Mouse (Mus musculus): ENCODE measurements around the gene Sall4.

Sall4 gene

DNA sequence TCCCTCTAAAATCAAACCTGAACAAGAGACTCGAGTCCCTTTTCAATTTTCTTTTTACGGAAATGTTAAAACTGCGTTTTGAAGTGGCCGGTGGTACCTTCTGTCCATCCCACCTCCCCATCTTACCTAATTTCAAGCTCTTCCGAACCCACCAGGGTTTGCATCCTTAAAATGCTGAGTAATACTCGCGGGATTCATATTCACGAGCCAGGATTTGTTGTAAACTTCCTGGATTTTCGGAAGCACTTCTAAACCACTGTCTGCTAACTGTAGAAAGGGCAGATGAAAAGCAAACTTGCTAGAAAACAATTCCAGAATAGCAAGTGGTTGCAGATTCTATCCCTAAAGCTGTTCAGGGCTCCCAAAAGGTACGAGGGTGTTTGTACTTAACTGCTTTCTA lies at the start of gene Sall4:
Gene Sall4, minus strand, starts transcription at position 362 of the 400 bp plus-strand sequence.
- no peak for DNase-seq (ENCODE audit: low read depth, low spot score)

DNA sequence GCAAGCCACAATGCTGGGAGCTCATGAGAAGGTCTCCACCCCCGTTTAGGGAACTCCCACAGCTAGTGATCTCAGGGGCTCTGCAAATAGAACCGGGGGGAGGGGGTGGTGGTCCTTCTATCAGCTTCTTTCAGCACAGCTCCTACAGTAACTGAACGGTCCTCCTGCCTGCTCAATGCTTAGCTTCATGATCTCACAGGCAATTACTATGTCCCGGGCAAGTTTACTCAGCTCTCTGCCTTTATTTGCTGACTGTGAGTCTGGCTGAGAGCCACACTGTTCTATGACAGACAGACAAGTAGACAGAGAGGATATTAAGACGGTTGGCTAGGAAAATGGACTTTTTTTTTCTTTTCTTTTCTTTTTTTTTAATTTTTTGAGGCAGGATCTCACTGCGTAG lies 45.5 kb upstream of the Sall4 start:
- DNase-seq (ENCODE audit: low read depth, low spot score), result no peak

DNA sequence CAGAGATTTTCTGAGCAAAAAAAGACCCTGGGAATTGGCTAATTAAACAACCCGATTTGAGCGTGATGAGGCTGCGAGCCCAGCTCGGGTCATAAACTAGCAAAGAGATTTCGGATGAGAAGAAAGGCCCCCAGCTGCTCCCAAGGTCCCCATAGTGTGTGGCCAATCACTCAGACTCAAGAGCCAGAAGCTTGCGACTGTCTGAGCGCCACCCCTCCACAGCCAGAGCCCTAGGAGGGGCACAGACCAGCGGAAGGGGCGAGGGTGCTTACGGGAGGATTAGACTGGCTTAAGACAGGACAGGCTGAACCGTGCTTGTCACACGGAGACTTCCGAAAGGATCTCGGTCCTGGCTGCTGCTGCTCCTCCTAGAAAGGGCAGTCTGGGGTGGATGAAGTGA lies 42.2 kb upstream of the Sall4 start:
- no peak for DNase-seq (ENCODE audit: low read depth, low spot score)

DNA sequence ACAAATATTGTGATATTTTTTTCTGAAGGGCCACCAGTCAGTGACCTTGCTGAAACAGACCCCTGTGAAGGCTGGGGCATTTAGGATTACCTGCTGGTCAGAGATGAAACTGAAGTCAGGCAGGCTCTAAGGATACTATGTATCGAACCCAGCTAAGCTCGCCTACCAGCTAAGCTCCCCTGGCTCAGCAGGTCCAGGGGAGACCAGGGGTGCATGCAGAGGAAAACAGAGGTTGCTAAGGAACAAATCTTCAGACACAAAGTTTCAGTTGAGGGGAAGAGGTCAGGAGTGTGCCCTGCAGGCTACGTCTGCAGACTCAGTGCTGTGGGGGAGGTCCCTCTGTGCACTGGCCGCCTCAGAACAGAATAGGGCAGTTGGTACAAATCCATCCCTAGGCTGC lies 39.9 kb upstream of the Sall4 start:
- DNase-seq (ENCODE audit: low read depth, low spot score), result no peak

DNA sequence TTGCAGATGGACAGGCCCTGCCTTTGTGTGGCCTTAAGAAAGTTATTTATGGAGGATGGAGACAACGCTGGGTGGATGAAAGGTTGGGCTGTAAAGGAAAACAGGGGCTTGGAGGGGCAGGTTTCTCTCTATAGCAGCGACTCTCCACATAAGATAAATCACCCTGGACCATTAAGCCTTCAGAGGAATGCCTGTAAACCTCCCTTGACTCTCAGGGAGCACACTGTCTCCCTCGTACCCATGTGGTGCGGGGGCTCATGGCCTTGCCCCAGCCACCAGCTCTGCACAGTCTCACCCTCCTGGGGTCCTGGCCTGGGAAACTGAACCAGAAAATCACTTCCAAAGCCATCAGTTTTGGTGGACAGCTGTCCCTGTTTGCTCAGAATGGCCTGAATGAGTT lies 36.1 kb upstream of the Sall4 start:
- no peak for DNase-seq (ENCODE audit: low read depth, low spot score)

DNA sequence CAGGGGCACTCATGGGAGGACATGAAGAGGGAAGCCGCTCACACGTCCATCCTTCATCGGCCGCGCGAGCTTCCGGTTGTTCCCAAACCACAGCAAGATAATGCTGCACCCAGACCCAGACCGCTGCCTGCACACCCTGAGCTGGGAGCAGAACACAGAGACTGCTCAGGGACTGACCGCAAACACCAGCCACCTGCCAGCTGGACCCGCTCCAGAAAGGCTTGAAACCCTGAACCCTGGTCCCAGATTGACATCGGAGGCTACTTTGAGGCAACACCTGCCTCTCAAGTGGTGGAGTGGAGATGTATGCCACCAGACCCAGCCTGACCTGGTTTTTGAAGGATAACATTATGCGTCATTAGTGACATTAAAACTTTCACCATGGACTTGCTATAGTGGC lies 31.6 kb upstream of the Sall4 start:
- DNase-seq (ENCODE audit: low read depth, low spot score), result no peak

DNA sequence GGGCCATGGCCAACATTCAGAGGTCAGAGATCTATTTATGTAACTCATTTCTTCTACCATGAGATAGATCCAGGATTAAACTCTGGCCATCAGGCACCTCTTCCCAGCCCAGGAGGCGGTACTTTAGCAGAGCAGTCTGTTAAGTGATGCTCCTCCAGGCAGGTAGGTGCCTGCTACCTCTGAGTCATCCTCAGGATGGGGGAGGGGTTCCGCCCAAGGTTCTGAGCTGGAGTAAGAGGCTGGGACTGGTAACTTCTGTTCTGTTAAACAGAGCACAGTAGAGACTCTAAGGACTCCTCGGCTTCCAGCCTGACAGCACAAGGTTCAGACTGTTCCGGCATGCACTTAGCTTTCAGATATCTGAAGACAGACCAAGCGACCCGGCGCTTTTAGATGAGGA lies 31.2 kb upstream of the Sall4 start:
- DNase-seq (ENCODE audit: low read depth, low spot score), result no peak

DNA sequence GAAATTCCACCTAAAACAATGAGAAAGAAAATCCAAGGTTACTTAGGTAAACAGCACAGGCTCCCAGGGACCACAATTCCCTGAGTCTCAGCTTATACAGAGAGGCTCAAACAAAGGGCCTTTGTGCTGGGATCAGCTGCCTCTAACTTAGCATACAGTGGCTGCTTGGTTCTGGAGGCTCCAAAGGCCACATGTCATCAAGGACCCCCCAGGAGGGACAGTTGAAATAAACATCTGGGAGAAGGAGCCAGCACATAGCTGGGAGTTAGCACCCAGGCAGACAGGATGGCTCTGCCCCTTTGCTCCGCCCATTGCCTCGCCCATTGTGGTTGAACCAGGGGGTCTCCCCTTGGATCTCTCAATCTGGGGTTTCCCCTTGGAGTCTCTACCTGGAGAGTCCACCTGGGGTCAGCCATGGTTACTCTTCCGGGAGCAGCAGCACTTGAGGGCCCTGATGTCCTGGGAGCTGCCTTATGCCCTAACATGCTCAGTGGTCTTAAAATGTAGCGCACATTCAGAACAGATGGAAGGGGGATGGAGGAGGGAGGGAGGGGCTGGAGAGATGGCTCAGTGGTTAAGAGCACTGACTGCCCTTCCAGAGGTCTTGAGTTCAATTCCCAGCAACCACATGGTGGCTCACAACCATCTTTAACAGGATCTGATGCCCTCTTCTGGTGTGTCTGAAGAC lies 23.5 kb upstream of the Sall4 start:
- DNase-seq (ENCODE audit: low read depth, low spot score), result no peak

DNA sequence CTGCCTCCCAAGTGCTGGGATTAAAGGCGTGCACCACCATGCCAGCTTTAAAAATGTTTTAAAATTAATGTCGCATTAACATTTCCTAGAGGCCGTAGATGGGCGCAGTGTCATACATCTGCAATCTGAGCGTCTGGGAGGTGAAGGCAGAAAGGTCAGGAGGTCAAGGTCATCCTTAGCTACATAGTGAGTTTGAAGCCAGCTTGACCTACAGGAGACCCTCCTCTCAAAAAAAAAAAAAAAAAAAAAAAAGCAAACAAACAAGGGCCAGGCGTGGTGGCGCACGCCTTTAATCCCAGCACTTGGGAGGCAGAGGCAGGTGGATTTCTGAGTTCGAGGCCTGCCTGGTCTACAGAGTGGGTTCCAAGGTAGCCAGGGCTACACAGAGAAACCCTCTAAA lies 18.4 kb upstream of the Sall4 start:
- no peak for DNase-seq (ENCODE audit: low read depth, low spot score)

DNA sequence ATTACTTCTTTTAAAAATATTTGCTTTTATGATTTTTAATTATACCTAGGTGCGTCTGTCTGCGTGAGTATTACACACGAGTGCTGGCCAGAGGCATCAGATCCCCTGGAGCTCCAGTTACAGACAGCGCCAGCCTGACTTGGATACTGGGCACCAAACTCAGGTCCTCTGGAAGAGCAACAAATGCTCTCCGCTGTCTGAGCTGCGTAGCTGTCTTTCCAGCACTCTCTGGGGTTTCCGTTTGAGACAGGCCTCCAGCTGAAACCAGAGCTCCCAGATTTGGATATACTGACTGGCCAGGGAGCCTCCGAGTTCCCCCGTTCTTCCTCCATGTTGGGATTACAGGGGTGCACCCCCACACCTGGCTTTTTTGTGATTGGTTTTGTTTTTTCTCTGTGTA lies 12.9 kb upstream of the Sall4 start:
- DNase-seq (ENCODE audit: low read depth, low spot score), result no peak

DNA sequence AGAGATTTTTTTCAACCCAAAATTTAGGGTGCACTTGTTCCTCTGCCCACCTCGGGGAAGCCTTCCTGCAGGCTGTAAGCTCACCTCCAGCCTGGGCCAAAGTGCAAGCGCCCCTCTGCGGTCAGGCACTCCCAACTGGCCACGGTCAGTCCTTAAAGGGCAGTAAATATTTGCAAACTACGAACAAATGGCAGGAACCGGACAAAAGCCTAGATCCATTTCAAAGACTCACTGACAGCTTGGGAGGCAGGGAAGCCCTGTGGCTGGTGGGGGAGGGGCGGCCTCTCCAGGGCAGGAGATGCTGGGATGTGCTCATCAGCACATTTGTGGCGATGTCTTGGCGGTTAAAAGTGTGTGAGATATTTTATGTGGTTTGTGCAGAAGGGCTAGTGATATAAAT lies 12.3 kb upstream of the Sall4 start:
- DNase-seq (ENCODE audit: low read depth, low spot score), result no peak

DNA sequence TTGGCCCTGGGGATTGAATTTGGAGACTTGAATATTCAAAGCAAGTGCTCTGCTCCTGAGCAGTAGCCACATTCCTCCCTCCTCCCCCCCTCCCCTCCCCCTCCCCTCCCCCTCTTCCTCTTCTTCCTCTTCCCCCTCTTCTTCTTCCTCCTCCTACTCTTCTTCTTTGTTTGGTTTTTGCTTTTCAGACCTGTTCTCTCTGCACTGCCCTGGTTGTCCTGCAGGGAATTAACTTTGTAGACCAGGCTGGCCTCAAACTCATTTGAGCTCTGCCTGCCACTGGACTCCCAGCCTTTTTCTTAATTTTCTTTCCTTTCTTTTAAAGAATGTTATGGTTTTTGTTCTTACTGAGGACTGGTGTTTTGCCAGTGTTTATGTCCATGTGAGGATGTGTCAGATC lies 9.7 kb upstream of the Sall4 start:
- DNase-seq (ENCODE audit: low read depth, low spot score), result no peak

DNA sequence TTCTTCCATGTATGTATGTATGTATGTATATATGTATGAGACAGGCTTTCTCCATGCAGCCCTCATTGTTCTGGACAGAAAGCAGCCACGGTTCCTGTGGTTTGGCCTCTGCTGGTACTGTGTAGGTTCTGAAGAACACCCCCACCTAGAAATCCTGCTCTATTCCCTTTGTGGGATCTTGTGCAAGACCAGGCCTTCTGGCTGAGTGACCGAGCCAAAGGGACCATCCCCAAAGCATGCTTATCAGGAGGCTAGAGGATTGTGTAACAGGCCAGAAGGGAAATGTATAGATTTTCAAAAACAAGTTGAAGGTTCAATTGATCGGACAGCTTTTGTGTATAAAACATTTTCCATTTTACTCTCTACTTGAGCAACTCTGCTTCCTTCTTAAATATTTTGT lies 8.5 kb upstream of the Sall4 start:
- no peak for DNase-seq (ENCODE audit: low read depth, low spot score)

DNA sequence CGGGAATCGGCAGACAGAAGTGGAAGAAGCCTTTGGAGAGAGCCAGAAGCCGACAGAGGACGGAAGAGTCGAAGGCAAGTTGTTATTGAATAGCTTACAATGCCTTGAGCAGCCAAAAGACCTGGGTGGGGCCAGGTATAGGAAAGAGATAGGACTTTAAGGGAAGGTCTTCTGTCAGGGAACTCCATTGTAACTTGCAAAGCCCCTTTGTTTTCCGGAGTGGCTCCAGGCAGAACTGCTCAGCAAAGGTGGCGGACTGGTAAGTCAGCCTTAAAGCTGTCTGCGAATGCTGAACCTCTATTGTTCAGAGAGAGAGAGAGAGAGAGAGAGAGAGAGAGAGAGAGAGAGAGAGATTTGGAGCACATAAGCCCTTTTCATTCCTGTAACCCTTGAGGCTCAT lies 1.5 kb upstream of the Sall4 start:
- no peak for DNase-seq (ENCODE audit: low read depth, low spot score)

DNA sequence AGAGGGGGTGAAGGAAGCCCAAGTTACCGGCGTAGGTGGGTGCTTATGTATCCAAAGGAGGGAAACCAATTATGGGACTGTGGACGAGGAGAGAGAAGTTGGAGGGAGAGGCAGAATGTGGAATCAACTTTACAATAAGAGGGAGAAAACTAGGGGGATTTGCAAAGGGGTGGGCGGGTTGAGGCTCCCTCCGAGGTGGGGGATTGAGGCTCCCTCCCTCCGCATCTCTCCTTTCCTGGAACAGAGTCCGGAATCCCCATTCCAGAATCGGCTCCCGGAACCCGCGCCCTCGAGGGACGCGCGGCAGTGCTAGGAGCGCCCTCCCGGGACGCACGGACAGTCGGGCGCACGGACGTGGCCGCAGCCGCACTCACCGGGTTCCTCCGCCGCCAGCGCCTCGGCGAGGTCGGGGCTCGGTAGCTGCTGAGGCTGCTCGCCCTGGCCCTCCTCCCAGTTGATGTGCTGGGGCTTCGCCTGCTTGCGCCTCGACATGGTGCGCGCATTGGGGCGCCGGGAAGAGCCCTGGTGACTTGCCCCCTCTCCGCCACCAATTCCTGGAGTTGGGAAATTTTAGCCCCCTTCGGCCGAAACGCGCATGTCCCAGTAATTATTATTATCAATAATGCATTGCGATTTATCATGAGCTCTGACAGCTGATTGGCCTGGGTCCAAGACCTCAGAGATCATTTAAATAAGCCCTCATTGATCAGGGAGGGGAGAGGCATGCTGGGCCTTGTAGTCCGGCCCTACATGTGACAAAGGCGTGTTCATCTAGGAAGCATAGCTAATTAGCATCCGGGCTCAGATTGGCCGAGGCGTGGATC lies 993 bp downstream of the Sall4 start:
- DNase-seq (ENCODE audit: low read depth, low spot score), result no peak

DNA sequence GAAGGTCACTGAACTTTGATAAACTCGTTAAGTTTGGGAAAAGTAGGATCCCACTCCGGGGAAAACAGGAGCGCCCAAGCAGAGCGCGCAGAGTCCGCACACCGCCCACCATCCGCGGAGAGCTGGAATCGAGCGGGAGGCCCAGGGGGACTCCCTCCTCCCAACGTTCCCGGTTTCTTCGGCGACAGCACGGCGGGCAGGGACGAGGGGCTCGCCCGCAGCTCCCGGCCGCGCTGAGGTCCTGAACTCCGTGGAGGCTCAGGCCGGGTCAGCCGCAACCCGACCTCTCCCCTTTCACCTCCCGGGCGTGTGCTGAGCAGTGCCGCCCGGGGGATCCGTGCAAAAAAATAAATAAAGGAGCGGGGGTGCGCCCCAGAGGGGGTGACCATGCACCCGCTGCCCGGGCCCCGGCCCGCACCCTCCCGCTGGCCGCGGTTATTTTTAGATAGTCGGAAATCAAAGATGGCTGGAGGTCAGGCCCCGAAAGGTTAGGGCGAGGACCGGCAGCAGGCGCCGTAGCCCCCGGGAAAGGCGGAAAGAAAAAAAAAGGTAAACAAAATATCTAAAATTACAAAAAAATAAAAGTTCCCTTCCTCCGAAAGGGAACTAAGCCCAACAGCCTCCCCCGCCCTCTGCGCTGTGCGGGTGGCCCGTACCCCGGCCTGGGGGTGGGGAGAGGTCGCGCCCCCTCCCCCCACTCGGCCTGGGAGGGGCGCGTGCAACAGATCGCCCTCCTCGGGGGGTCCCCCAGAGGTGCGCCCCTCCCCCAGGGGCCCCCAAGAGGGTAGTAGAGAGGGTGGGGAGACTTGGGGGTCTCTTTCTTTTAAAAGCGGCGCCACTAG lies 1.8 kb downstream of the Sall4 start:
- DNase-seq (ENCODE audit: low read depth, low spot score), result no peak

DNA sequence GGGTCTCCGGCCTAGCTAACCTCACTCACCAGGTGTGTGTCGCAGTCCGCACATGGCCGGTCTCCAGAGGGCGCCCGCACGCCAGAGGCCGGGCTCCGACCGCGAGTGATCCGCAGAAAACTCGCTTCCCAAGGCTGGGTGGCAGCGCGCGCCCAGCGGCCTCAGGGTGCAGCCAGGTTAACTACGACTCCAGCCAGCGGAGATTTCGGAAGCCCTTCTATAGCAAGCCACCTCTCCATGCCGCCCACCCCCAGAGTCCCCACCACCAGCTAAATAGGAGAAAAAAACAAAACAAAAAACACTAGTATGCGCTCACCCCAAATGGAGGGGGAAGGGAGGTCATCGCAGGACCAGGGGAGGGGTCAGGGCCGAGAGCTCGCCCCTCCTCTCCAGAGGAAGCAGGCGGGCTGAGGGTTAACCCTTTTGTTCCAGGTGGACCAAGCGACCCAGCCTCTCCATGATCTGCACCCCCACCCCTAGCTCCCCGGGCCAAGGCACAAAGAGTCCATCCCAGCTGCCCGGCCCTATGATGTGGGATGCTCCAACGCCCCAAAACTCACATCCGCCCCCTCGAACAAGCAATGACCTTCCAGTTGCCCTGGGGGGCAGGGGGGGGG lies 2.6 kb downstream of the Sall4 start:
- DNase-seq (ENCODE audit: low read depth, low spot score), result no peak

DNA sequence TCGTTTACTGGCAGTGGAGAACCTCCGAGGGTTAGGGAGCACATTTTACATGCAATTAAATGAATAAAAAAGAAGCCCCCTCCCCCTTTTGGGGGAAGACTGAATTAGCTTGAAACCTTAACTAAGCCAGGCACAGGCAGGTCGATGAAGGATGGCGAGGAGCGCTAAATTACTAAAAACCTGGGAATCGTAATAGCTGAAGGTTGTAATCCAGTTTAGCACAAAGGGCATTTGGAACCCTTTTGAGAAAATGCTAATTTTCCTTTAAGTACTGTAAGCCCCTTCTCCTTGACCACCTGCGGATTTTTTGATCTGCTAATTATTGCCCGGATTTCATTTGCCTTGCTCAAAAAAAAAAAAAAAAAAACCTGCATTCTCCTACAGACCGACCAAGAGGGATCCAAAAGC lies 3.3 kb downstream of the Sall4 start:
- DNase-seq (ENCODE audit: low read depth, low spot score), result no peak

DNA sequence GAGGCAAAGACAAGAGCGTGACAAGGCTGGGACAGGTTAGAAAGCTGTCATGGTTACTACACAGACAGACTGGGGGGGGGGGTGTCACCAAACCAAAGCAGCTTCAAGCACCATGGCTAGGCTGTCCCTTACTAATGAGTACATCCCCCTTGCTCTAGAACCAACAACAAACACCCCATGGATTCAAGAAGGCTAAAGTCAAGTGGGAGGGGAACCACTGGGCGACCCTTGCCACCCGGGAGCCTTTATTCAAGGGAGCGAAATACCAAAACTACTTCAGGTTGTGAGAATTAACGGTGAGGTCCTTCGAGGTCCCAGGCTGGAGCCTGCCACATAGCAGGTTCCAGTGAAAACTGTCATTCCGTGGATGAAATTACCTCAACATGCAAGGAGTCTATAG lies 4.0 kb downstream of the Sall4 start:
- no peak for DNase-seq (ENCODE audit: low read depth, low spot score)

DNA sequence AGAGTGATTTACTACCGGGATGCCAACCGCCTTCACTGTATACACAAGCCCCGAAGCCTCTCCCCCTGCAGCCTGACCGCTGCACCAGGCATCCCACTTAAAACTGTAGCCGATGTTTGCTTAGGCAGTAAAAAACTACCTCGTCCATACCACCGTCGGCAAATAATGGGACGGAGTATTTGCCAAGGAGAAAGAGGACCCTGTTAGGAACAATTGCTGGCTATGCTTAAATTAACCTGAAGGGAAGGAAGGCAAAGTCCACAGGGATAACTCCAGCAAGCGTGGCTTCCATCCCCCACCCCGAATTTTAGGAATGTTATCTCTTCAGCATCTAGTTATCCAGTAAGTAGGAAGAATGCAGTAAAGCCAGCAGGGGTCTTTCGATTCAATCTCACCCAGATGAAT lies 5.3 kb downstream of the Sall4 start:
- DNase-seq (ENCODE audit: low read depth, low spot score), result no peak

DNA sequence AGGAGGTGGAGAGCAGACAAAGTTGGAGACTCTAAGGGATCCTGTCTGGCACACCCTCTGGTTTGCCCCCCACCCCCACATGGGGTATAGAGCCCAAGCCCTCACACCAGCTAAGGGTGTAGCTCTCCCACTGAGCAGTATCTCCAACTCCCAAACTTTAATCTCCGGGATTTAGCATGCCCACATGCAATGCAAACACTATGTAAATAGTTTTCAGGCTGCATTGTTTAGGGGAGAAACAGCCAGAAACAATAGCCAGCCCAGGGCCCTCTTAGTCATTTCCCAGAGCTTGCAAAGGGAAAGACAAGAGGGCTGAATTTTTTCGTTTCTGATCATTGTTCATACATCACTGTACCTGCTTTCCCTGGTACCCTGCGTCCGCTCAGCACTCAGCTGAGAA lies 5.8 kb downstream of the Sall4 start:
- DNase-seq (ENCODE audit: low read depth, low spot score), result no peak

DNA sequence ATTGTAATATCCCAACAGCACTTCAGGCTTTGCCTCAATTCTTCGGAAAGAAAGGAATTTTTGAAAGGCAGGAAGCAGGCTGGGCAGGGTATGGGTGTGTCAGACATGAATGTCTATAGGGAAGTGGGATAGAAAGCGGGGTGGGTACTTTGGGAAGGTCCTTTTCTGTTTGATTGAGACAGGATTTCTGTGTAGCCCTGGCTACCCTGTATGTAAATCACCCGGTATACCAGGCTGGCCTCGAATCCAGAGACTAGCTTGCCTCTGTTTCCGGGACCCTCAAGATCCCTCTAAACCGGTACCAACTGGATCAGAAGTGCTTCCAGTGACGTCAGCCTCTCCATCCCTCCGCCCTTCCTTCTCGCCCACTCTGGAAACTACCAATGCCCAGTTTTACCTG lies 6.6 kb downstream of the Sall4 start:
- no peak for DNase-seq (ENCODE audit: low read depth, low spot score)

Data from 3T3-L1 (cell line).